Mouse (Mus musculus) CD4-positive, CD25-positive, alpha-beta regulatory T cell, adult 4 months (primary cell): ENCODE measurements around the gene Psmd5. TPM values are rescaled to one million over a fixed set of nuclear protein-coding genes. Genes with fewer than 3 reads are reported as not detected.
"Not testable (repeated sequence)": the region's sequence is repeated elsewhere in the genome, so short reads cannot be mapped to it uniquely, and the experiment has no call there.

Experiments used
- ATAC-seq: one replicate; pipeline ENCODE4 v1.8.0; 2017
- polyA plus RNA-seq, 2 experiments: library from polyadenylated mRNA; unstranded; fragments of 100-300 nt; shearing (Covaris generic); gene quantifications; one replicate each; pipeline ENCODE4 v1.2.1; 2017

Gene Psmd5
- polyA plus RNA-seq, 2 experiments from 2014 or later = 70.7 to 89.2 TPM

DNA sequence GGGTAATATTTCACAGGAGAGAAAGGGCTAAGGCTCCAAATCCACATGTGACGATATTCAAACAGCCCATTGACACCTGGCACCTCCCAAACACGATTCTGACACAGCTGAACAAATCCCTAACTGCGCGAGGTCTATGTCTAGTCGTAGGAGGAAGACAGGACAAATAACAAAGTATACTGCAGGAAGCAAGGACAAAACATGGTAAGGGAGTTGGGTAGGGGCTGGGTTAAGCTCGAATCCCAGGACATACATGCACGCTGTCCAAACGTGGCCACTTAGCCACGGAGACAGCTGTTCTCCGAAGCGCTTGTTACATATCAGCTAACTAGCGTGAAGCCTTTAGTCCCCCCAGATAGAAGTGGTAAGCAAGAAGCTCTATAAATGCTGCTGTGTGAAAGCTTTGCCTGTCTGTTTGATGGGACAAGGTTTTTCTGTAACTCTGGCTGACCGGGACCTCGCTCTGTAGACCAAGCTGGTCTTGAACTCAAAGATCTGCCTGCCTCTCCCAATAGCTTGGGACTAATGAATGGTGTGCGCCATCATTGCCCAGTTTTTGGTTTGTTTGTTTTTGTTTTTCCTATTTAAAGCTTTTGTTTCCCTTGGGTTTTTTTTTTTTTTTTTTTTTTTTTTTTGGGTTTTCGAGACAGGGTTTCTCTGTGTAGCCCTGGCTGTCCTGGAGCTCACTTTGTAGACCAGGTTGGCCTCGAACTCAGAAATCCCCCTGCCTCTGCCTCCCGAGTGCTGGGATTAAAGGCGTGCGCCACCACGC is 48.1 kb downstream of the Psmd5 start:
- peak; percentile 21 for ATAC-seq

DNA sequence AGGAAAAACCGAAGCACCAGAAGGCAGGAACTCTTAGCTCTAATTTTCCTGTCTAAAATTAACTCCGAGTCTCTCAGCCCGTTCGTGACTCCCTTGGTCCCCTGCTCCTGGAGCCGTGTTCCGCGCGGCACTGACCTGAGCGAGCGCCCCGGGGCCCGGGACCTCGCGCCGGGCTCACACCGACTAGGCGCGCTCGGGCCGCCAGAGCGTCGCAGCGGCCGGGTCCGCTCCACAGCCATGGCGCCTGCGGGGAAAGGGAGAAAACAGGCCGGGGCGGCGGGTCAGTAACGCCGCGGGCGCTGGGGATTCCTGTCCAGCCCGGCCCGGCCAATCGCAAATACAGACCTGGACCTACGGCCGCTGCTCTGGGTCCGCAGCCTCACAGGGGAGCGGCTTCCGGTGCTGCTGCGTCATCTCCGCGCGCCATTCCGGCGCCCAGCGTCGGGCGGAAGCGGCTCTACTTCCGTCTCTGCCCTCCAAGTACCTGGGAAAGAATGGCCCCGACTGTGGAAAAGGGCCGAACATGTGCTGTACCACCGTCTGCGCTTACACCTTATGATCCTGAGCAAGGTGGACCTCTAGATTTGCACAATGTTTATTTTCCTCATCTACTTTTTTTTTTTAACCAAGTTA is 48.8 kb downstream of the Psmd5 start, which contains the start of gene Fbxw2:
TSS of gene Fbxw2 (minus strand) at position 485 of the 633 bp plus-strand sequence.
- ATAC-seq = peak; percentile 98

DNA sequence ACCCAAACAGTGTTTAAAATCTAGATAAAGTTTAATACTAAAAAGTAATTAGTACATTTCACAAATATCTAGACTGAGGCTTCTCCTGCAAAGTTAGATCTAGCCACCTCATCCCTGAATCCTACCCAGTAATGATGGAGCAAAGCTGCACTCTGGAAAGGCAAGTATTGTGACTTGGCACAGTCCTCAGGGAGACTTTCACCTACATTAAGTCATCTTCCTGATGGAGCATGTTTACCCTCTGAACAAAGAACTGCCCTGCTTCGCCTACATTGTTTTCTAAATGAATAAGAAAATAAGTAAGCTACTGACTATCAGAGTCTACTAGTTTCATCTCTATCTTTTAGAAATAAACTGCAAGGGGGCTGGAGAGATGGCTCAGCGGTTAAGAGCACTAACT is 56.3 kb downstream of the Psmd5 start:
- no peak for ATAC-seq

DNA sequence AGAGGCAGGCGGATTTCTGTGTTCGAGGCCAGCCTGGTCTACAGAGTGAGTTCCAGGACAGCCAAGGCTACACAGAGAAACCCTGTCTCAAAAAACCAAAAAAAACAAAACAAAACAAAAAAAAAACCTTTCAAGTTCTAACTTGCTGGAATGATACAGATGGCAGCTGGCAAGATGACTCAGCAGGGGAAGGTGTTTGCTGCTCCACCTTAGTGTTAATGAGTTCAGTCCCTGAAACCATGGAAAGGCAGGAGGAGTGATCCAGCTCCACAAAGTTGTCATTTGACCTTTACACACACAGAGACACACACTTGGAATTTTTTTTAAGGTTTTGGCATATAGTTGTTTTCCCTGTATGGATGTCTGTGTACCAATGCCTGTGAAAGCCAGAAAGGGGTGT is 58.9 kb downstream of the Psmd5 start:
- ATAC-seq = not testable (repeated sequence)

- no peak for ATAC-seq
These were observed 62.1 kb downstream of the Psmd5 start for GRCm38 (mm10) chr2:34812706-34813105.

DNA sequence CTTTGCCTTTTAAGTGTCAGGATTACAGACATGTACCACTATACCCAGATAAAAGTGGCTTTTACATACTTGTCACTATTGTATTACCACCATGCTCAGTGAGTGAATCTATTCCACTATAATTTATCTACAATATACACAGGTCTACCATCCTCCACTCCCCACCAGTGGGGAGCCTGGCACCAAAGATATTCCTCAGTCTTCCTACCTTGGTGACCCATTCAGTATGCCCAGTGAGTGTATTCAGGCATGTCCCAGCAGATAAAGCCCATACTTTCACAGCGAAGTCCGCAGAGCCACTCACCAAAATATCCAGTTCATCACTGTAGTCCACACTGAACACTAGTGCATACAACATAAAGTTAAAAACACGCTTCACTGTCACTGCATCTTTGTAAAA is 64.0 kb downstream of the Psmd5 start:
- ATAC-seq = no peak

DNA sequence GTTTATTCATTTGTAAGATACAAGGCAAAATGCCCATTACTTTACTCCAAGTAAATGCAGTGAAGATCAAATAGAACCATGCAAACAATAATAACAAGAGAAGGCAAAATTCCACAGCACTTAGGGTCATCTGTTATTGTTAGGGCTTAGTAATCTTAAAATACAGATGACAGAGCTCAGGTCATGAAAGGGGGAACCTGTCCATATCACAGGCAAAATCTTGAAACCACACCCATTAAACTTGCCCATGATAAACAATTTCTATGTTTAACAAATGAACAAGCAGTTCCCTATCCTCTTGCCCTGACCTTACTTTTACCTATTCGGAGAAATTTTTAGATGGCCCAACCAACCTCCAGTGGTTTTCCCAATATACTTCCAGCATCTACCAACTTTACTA is 65.2 kb downstream of the Psmd5 start:
- no peak for ATAC-seq

DNA sequence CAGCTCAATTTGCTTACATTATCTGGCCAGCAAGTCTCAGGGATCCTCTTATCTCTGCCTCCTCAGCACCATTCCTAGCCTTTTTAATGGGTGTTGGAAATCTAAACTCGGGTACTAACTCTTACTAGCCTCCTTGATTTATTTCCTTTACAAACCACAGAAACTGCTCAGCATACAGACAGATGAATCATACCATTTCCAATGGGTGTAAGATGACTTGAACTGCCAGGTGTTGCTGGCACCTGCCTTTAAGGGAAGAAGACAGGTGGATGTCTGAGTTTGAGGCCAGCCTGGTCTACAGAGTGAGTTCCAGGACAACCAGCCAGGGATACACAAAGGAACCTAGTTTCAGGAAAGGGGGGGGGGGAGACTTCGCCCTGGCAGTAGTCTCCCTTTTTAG is 66.7 kb downstream of the Psmd5 start:
- ATAC-seq = peak; percentile 26

GRCm38 (mm10) chr2:34805364-34805950 is 69.3 kb downstream of the Psmd5 start:
- no peak for ATAC-seq

DNA sequence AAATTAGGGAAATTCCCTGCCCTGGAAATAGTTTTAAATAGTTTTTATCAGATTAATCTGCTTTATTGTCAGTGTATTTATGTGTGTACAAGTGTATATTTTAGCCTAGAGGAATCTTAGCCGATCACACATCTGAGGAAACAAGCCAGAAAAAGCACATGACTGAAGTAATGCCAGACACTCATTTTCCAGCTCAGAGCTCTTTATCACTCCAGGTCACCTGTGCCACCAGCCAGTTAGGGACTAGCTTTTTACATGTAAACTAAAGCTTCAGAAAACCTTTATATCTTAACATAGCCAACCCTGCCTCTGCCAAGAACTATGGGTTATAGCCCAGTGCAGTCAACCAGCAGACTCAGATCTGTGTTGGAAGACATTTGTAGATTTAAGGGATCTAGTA is 70.0 kb downstream of the Psmd5 start:
- ATAC-seq = no peak

GRCm38 (mm10) chr2:34804172-34804571 is 70.6 kb downstream of the Psmd5 start:
- no peak for ATAC-seq

DNA sequence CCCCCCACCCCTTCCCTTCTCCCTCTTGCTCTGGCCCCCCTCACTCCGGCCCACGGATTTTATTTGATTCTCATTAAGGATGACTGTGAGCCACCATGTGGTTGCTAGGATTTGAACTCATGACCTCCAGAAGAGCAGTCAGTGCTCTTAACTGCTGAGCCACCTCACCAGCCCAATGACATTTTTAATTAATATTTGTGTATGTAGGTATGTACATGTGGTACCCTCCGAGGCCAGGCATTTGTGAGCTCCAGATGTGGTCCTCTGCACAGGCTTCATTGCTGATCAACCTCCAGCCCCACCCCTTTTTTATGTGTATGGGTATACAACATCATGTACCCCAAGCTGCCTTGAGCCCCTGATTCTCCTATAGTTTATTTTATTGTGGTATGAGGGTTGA is 71.0 kb downstream of the Psmd5 start:
- no peak for ATAC-seq

GRCm38 (mm10) chr2:34802565-34803245 is 72.1 kb downstream of the Psmd5 start:
- ATAC-seq = peak; percentile 7

- peak; percentile 90 for ATAC-seq
These were observed 73.0 kb downstream of the Psmd5 start for GRCm38 (mm10) chr2:34801516-34802482.

GRCm38 (mm10) chr2:34800371-34800770 is 74.4 kb downstream of the Psmd5 start:
- ATAC-seq = no peak

Other genes starting within 250 kb of the Psmd5 start
- gene Gapvd1, start 119.7 kb downstream of the Psmd5 start, polyA plus RNA-seq = 10 to 100 TPM; 53.4 to 55.7 TPM
- 100 to 1,000 TPM; 536 to 586 TPM for gene Hspa5, start 103.0 kb downstream of the Psmd5 start, polyA plus RNA-seq
- 10 to 100 TPM; 49.8 to 60.5 TPM for gene Rabepk, start 75.1 kb downstream of the Psmd5 start, polyA plus RNA-seq
- gene Fbxw2, start 48.7 kb downstream of the Psmd5 start, polyA plus RNA-seq = 10 to 100 TPM; 72.6 to 91.8 TPM
- not detected for gene Gm34653, start 42.0 kb downstream of the Psmd5 start, polyA plus RNA-seq
- gene Cutal, start 572 bp downstream of the Psmd5 start, polyA plus RNA-seq = not detected
- gene Phf19, start 39.1 kb upstream of the Psmd5 start, polyA plus RNA-seq = 1 to 10 TPM; 1.9 TPM
- 100 to 1,000 TPM; 300 to 441 TPM for gene Traf1, start 86.8 kb upstream of the Psmd5 start, polyA plus RNA-seq
- under 1 TPM; 0.10 to 0.44 TPM for gene Hc, start 186.5 kb upstream of the Psmd5 start, polyA plus RNA-seq
- under 1 TPM; 0.73 to 0.87 TPM for gene AI182371, start 226.6 kb upstream of the Psmd5 start, polyA plus RNA-seq
- 100 to 1,000 TPM; 161 to 175 TPM for gene Cntrl, start 234.5 kb upstream of the Psmd5 start, polyA plus RNA-seq